Mouse (Mus musculus): ENCODE results near the gene Zkscan17.

DNA sequence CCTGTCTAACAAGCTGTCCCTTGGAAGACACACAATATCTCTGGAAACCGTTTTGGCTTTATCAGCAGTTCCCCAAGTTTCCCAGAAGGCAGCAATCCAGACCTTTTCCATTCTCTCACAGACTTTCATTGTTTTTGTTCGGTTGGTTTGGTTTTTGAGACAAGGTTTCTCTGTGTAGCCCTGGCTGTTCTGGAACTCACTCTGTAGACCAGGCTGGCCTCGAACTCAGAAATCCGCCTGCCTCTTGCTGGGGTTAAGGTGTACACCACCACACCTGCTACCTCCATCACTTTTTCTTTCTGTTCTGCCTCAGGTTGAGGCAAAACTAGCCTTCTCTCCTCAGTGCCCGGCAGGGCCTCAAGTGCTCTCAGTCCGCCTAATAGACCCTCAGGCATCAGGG, 12.2 kb downstream of the Zkscan17 start:
- TF ChIP-seq RAD21 (IDR thresholded peaks at IDR 0.05; ENCODE audit: low read depth, low read length) (no peak), POLR2A (IDR thresholded peaks at IDR 0.05; ENCODE audit: low read depth, low read length) (no peak), E2F4 (IDR thresholded peaks at IDR 0.05; ENCODE audit: insufficient replicate concordance, low read depth, low read length) (no peak), CTCF (conservative IDR thresholded peaks at IDR 0.05 in 1 of 2, IDR thresholded peaks at IDR 0.05 in 1 of 2; ENCODE audit: low read depth in 2 of 2, low read length in 2 of 2) (no peak), MAX (IDR thresholded peaks at IDR 0.05; ENCODE audit: low read length) (no peak), RCOR1 (conservative IDR thresholded peaks at IDR 0.05; ENCODE audit: low read depth, low read length) (no peak), MYC (IDR thresholded peaks at IDR 0.05; ENCODE audit: low read depth, low read length) (no peak), USF2 (conservative IDR thresholded peaks at IDR 0.05; ENCODE audit: low read depth, low read length) (no peak), MAZ (IDR thresholded peaks at IDR 0.05; ENCODE audit: low read depth, low read length) (no peak)
